In the genomic region with DNA sequence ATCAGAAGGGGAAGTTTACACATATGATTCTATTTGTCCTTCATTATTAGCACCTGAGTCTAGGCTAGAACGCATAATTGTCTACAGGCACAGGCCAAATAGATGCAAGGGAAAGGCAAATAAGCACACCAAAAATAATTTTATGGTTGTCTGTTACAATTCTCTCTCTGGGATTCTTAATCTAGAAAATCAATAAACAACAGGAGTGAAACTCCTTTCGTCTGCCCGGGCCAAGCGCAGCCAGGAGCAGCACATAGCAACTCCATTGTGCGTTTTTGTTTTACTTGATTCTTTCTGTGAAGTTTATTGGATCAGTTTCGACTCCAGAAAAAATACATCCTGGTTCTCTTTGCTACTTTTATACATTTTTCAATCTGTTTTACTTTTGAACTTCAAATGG, we compare ENCODE assay signal across 10 mouse cellular contexts.
DNase-seq lines count a peak whose midpoint lies in the region; ATAC-seq and TF ChIP-seq lines count a peak whose summit lies in the region.
"Had no signal": no experiment of that assay in that cellular context is flagged by ENCODE, and none has a peak within 500 bp of the region (broad histone marks: within the 10 kb centered on the region; RNA-seq: fewer than 3 reads in every experiment).

No protein-coding gene starts in this region.

- DNase-seq in heart, adult 2 months = no peak
- no peak for DNase-seq in left cerebral cortex, postnatal 25 days (ENCODE audit: low spot score in 2 of 2)
- DNase-seq: kidney, postnatal 36 days; right cerebral cortex, postnatal 4 days had no signal

- no peak for TF ChIP-seq CTCF in heart, adult 2 months (IDR thresholded peaks at IDR 0.05)

- H3K27me3 ChIP-seq in heart, embryonic 16.5 days (ENCODE audit: control insufficient read depth, insufficient read depth, low read length) = no peaks in the 10 kb centered on the region
- H3K27me3 ChIP-seq in heart, adult 2 months (ENCODE audit: control insufficient read depth, insufficient read depth, low read length) = no peaks in the 10 kb centered on the region
- H3K27me3 ChIP-seq in midbrain, embryonic 12.5 days = no peaks in the 10 kb centered on the region
- H3K27me3 ChIP-seq in midbrain, embryonic 15.5 days (replicated peaks) = no peaks in the 10 kb centered on the region
- H3K27me3 ChIP-seq in intestine, embryonic 16.5 days (replicated peaks; ENCODE audit: control insufficient read depth, insufficient read depth, low read length) = no peaks in the 10 kb centered on the region

- 0 out of 2 replicates have a peak, but pooled peaks cover 7% of the 10 kb centered on the region for H3K4me1 ChIP-seq in heart, embryonic 16.5 days (ENCODE audit: control insufficient read depth, insufficient read depth, low read length)
- no peaks in the 10 kb centered on the region for H3K4me1 ChIP-seq in heart, adult 2 months (ENCODE audit: control insufficient read depth, insufficient read depth, low read length)
- 0 out of 2 replicates have a peak, but pooled peaks cover 3% of the 10 kb centered on the region for H3K4me1 ChIP-seq in midbrain, embryonic 12.5 days
- peaks cover 8% of the 10 kb centered on the region; the same call in 1 of the 2 replicates for H3K4me1 ChIP-seq in midbrain, embryonic 15.5 days
- no peaks in the 10 kb centered on the region for H3K4me1 ChIP-seq in intestine, embryonic 16.5 days (ENCODE audit: control insufficient read depth, insufficient read depth, low read length)

- H3K4me3 ChIP-seq in heart, embryonic 16.5 days (ENCODE audit: low read length) = peak overlapping the region; percentile 22; the same call in 1 of the 2 replicates
- H3K4me3 ChIP-seq in heart, adult 2 months = no peak overlapping the region
- H3K4me3 ChIP-seq in midbrain, embryonic 12.5 days = no peak overlapping the region
- no peak overlapping the region for H3K4me3 ChIP-seq in midbrain, embryonic 15.5 days
- no peak overlapping the region for H3K4me3 ChIP-seq in intestine, embryonic 16.5 days (ENCODE audit: low read length)
- H3K4me3 ChIP-seq: erythroblast, embryonic 14.5 days had no signal

- TF ChIP-seq EP300 in heart, adult 2 months (IDR thresholded peaks at IDR 0.05; ENCODE audit: insufficient read depth, low read depth, low read length) = no peak

- TF ChIP-seq POLR2A in heart, adult 2 months (IDR thresholded peaks at IDR 0.05; ENCODE audit: insufficient read depth, low read depth, low read length) = no peak

- H3K27ac ChIP-seq in heart, embryonic 16.5 days (ENCODE audit: low read length) = peak overlapping the region; percentile 24; the same call in 1 of the 2 replicates
- H3K27ac ChIP-seq in heart, adult 2 months = no peak overlapping the region
- no peak overlapping the region for H3K27ac ChIP-seq in midbrain, embryonic 12.5 days (replicated peaks)
- no peak overlapping the region for H3K27ac ChIP-seq in midbrain, embryonic 15.5 days
- no peak overlapping the region for H3K27ac ChIP-seq in intestine, embryonic 16.5 days (ENCODE audit: low read length)

- no peaks in the 10 kb centered on the region for H3K79me2 ChIP-seq in heart, adult 2 months (replicated peaks; ENCODE audit: control insufficient read depth, insufficient read depth, low read length)

- no peak overlapping the region for H3K9ac ChIP-seq in heart, embryonic 16.5 days (ENCODE audit: low read length)
- H3K9ac ChIP-seq in heart, adult 2 months (ENCODE audit: low read depth, low read length) = no peak overlapping the region
- H3K9ac ChIP-seq in midbrain, embryonic 12.5 days (replicated peaks) = no peak overlapping the region
- no peak overlapping the region for H3K9ac ChIP-seq in midbrain, embryonic 15.5 days
- no peak overlapping the region for H3K9ac ChIP-seq in intestine, embryonic 16.5 days (ENCODE audit: low read depth, low read length)

- no peaks in the 10 kb centered on the region for H3K36me3 ChIP-seq in heart, embryonic 16.5 days (ENCODE audit: control insufficient read depth, insufficient read depth)
- H3K36me3 ChIP-seq in heart, adult 2 months (ENCODE audit: control insufficient read depth, insufficient read depth, low read length) = no peaks in the 10 kb centered on the region
- H3K36me3 ChIP-seq in midbrain, embryonic 12.5 days = no peaks in the 10 kb centered on the region
- H3K36me3 ChIP-seq in midbrain, embryonic 15.5 days (replicated peaks) = no peaks in the 10 kb centered on the region
- no peaks in the 10 kb centered on the region for H3K36me3 ChIP-seq in intestine, embryonic 16.5 days (ENCODE audit: control insufficient read depth, insufficient read depth, low read length)

- 52% methylated on average over 6 of the region's 6 CpGs for WGBS in heart, embryonic 16.5 days
- 57% methylated on average over 6 of the region's 6 CpGs for WGBS in heart, adult 2 months
- 51% methylated on average over 6 of the region's 6 CpGs for WGBS in midbrain, embryonic 12.5 days
- 40% methylated on average over 6 of the region's 6 CpGs for WGBS in midbrain, embryonic 15.5 days
- 32% methylated on average over 6 of the region's 6 CpGs for WGBS in intestine, embryonic 16.5 days

- H3K9me3 ChIP-seq in heart, embryonic 16.5 days (replicated peaks; ENCODE audit: control insufficient read depth, low read length) = no peaks in the 10 kb centered on the region
- no peaks in the 10 kb centered on the region for H3K9me3 ChIP-seq in midbrain, embryonic 12.5 days
- H3K9me3 ChIP-seq in midbrain, embryonic 15.5 days = no peaks in the 10 kb centered on the region
- no peaks in the 10 kb centered on the region for H3K9me3 ChIP-seq in intestine, embryonic 16.5 days (ENCODE audit: control insufficient read depth, low read length)

- H3K4me2 ChIP-seq in heart, embryonic 16.5 days (ENCODE audit: low read depth, low read length) = peak overlapping the region; percentile 49
- no peak overlapping the region for H3K4me2 ChIP-seq in midbrain, embryonic 12.5 days (replicated peaks)
- no peak overlapping the region for H3K4me2 ChIP-seq in midbrain, embryonic 15.5 days
- H3K4me2 ChIP-seq in intestine, embryonic 16.5 days (ENCODE audit: low read depth, low read length) = peak overlapping the region; percentile 18; the same call in 1 of the 2 replicates

- ATAC-seq in heart, embryonic 16.5 days (replicated peaks; ENCODE audit: extremely low read depth, insufficient read depth, low FRiP score) = no peak
- ATAC-seq in midbrain, embryonic 12.5 days (ENCODE audit: low FRiP score, low read depth) = 0 out of 2 replicates have a peak, but pooled peaks have one; percentile 16
- ATAC-seq in midbrain, embryonic 15.5 days (replicated peaks) = no peak
- ATAC-seq in intestine, embryonic 16.5 days = no peak
- ATAC-seq in inflammation-experienced regulatory T-cells, adult 6 months = no peak

- intact Hi-C loops in heart, adult 2 months (cut with DNase I) = no loop called here
- intact Hi-C loops in left cerebral cortex, postnatal 25 days (cut with DNase I) = no loop called here

Comparison
In these comparisons a context has a peak if more than half of its experiments do, and no peak if none do; other contexts are left out.
1. H3K4me2 ChIP-seq: peak in heart, embryonic 16.5 days (single experiment) and intestine, embryonic 16.5 days (single experiment); none in midbrain, embryonic 12.5 days (single experiment) and midbrain, embryonic 15.5 days (single experiment).